Mouse (Mus musculus) stomach, embryonic 14.5 days (tissue): ENCODE data around the gene Sorcs2. TPM values are rescaled to one million over a fixed set of nuclear protein-coding genes. Genes with fewer than 3 reads are reported as not detected.

Experiments
- ATAC-seq: fragments of 200-750 bp; cut with Nextera tagmentation; 2 replicates; pipeline ENCODE4 v1.8.0; 2017; ENCODE audit warnings: low read depth, moderate TSS enrichment; ENCODE audit not compliant: insufficient number of reproducible peaks, insufficient read depth, low FRiP score
- H3K27ac ChIP-seq: fragments of 300-500 bp; sonication (generic); 2 replicates; pipeline ENCODE4 v1.5.1; 2014; ENCODE audit warnings: mild to moderate bottlenecking, low read length, moderate library complexity, mixed read lengths
- H3K27me3 ChIP-seq: fragments of 300-500 bp; sonication (generic); 2 replicates; pipeline ENCODE4 v1.6.1; 2014; ENCODE audit warnings: low read length, control low read depth, mixed read lengths; ENCODE audit not compliant: control insufficient read depth, insufficient read depth
- H3K36me3 ChIP-seq: fragments of 300-500 bp; sonication (generic); 2 replicates; pipeline ENCODE4 v1.6.1; 2014; ENCODE audit warnings: mild to moderate bottlenecking, control low read depth, low read length, moderate library complexity, mixed read lengths; ENCODE audit not compliant: control insufficient read depth, insufficient read depth
- H3K4me1 ChIP-seq: fragments of 300-500 bp; sonication (generic); 2 replicates; pipeline ENCODE4 v1.6.1; 2014; ENCODE audit warnings: low read length, control low read depth, mixed read lengths; ENCODE audit not compliant: control insufficient read depth, insufficient read depth
- H3K4me2 ChIP-seq: fragments of 300-500 bp; sonication (generic); replicated peaks from 2 replicates; pipeline ENCODE4 v1.6.1; 2014; ENCODE audit warnings: low read depth, low read length, control low read depth
- H3K4me3 ChIP-seq: fragments of 300-500 bp; sonication (generic); 2 replicates; pipeline ENCODE4 v1.5.1; 2014; ENCODE audit warnings: low read depth, low read length, control low read depth
- H3K9ac ChIP-seq: fragments of 300-500 bp; sonication (generic); replicated peaks from 2 replicates; pipeline ENCODE4 v1.6.1; 2014; ENCODE audit warnings: low read depth, mild to moderate bottlenecking, control low read depth, low read length, moderate library complexity, mixed read lengths
- H3K9me3 ChIP-seq: fragments of 300-500 bp; sonication (generic); 2 replicates; pipeline ENCODE4 v1.6.1; 2016; ENCODE audit warnings: low read depth, low read length, control low read depth; ENCODE audit not compliant: control insufficient read depth
- WGBS: fragments of 180-500 bp; shearing (Covaris S2); extraction: QIAGEN DNeasy Blood & Tissue Kit; methylation state at CpG from one replicate; pipeline ENCODE4 v1.1.7; 2014; 5-methylcytosine and 5-hydroxymethylcytosine counted together
- polyA plus RNA-seq: library from polyadenylated mRNA; unstranded; fragments of >200 nt; fragmentation: Nextera tagmentation; extraction: Ambion mirVana; gene quantifications from 2 replicates; pipeline ENCODE4 v1.2.1, GENCODE M21; 2014

The Sorcs2 gene
- polyA plus RNA-seq, 1 experiment from 2014 or later: 14.5 TPM

GRCm38 (mm10) chr5:36089243-36089642 lies 308.7 kb downstream of the Sorcs2 start:
- Histone ChIP-seq H3K4me3 (no peak overlapping the region), H3K27me3 (no peaks in the 10 kb centered on the region), H3K4me1 (no peaks in the 10 kb centered on the region), H3K9me3 (no peaks in the 10 kb centered on the region), H3K27ac (no peak overlapping the region), H3K9ac (no peak overlapping the region), H3K4me2 (no peak overlapping the region), H3K36me3 (no peaks in the 10 kb centered on the region)
- ATAC-seq: no peak
- 77% methylated on average over 2 of the region's 2 CpGs for WGBS

- H3K9ac ChIP-seq: no peak overlapping the region
- 84% methylated on average over 5 of the region's 5 CpGs for WGBS
- no peak overlapping the region for H3K4me2 ChIP-seq
- no peaks in the 10 kb centered on the region for H3K9me3 ChIP-seq
- no peaks in the 10 kb centered on the region for H3K36me3 ChIP-seq
- H3K27me3 ChIP-seq: no peaks in the 10 kb centered on the region
- H3K4me1 ChIP-seq: no peaks in the 10 kb centered on the region
- no peak overlapping the region for H3K4me3 ChIP-seq
- ATAC-seq: no peak
- no peak overlapping the region for H3K27ac ChIP-seq
These were observed 311.0 kb downstream of the Sorcs2 start for GRCm38 (mm10) chr5:36086931-36087330.

- no peak overlapping the region for H3K4me2 ChIP-seq
- WGBS: 62% methylated on average over 4 of the region's 4 CpGs
- H3K36me3 ChIP-seq: no peaks in the 10 kb centered on the region
- ATAC-seq: no peak
- no peaks in the 10 kb centered on the region for H3K4me1 ChIP-seq
- no peak overlapping the region for H3K27ac ChIP-seq
- no peak overlapping the region for H3K9ac ChIP-seq
- no peaks in the 10 kb centered on the region for H3K9me3 ChIP-seq
- H3K27me3 ChIP-seq: no peaks in the 10 kb centered on the region
- no peak overlapping the region for H3K4me3 ChIP-seq
These were observed 312.3 kb downstream of the Sorcs2 start for GRCm38 (mm10) chr5:36085621-36086020.

GRCm38 (mm10) chr5:36083869-36084565 lies 313.9 kb downstream of the Sorcs2 start:
- Histone ChIP-seq H3K4me2 (no peak overlapping the region), H3K9ac (no peak overlapping the region), H3K27me3 (no peaks in the 10 kb centered on the region), H3K9me3 (no peaks in the 10 kb centered on the region), H3K4me1 (no peaks in the 10 kb centered on the region), H3K4me3 (no peak overlapping the region), H3K36me3 (no peaks in the 10 kb centered on the region), H3K27ac (no peak overlapping the region)
- ATAC-seq: no peak
- 81% methylated on average over 9 of the region's 9 CpGs for WGBS

- no peaks in the 10 kb centered on the region for H3K27me3 ChIP-seq
- no peak overlapping the region for H3K9ac ChIP-seq
- ATAC-seq: no peak
- WGBS: 69% methylated on average over 8 of the region's 8 CpGs
- no peak overlapping the region for H3K27ac ChIP-seq
- H3K4me3 ChIP-seq: no peak overlapping the region
- no peaks in the 10 kb centered on the region for H3K4me1 ChIP-seq
- 0 out of 2 replicates have a peak, but pooled peaks cover 2% of the 10 kb centered on the region for H3K36me3 ChIP-seq
- H3K9me3 ChIP-seq: no peaks in the 10 kb centered on the region
- no peak overlapping the region for H3K4me2 ChIP-seq
These were observed 316.9 kb downstream of the Sorcs2 start for GRCm38 (mm10) chr5:36081021-36081420.

- H3K4me1 ChIP-seq: no peaks in the 10 kb centered on the region
- no peak overlapping the region for H3K4me3 ChIP-seq
- H3K36me3 ChIP-seq: 0 out of 2 replicates have a peak, but pooled peaks cover 2% of the 10 kb centered on the region
- H3K9ac ChIP-seq: no peak overlapping the region
- ATAC-seq: no peak
- H3K9me3 ChIP-seq: no peaks in the 10 kb centered on the region
- no peaks in the 10 kb centered on the region for H3K27me3 ChIP-seq
- H3K4me2 ChIP-seq: no peak overlapping the region
- WGBS: 89% methylated on average over 5 of the region's 5 CpGs
- no peak overlapping the region for H3K27ac ChIP-seq
These were observed 322.5 kb downstream of the Sorcs2 start for GRCm38 (mm10) chr5:36075172-36076074.

- H3K4me1 ChIP-seq: no peaks in the 10 kb centered on the region
- 57% methylated on average over 6 of the region's 6 CpGs for WGBS
- no peak overlapping the region for H3K4me2 ChIP-seq
- H3K4me3 ChIP-seq: no peak overlapping the region
- H3K9ac ChIP-seq: no peak overlapping the region
- no peaks in the 10 kb centered on the region for H3K27me3 ChIP-seq
- H3K27ac ChIP-seq: no peak overlapping the region
- no peaks in the 10 kb centered on the region for H3K9me3 ChIP-seq
- no peak for ATAC-seq
- H3K36me3 ChIP-seq: no peaks in the 10 kb centered on the region
These were observed 328.2 kb downstream of the Sorcs2 start for GRCm38 (mm10) chr5:36069503-36070360.

- Histone ChIP-seq H3K9me3 (no peaks in the 10 kb centered on the region), H3K27ac (no peak overlapping the region), H3K9ac (no peak overlapping the region), H3K4me1 (no peaks in the 10 kb centered on the region), H3K36me3 (no peaks in the 10 kb centered on the region), H3K4me3 (no peak overlapping the region), H3K4me2 (no peak overlapping the region), H3K27me3 (no peaks in the 10 kb centered on the region)
- ATAC-seq: no peak
- WGBS: 75% methylated on average over 8 of the region's 8 CpGs
These were observed 330.2 kb downstream of the Sorcs2 start for GRCm38 (mm10) chr5:36067651-36068181.
